Mouse (Mus musculus) limb, embryonic 14.5 days (tissue): ENCODE measurements around the gene Fa2h. TPM values are rescaled to one million over a fixed set of nuclear protein-coding genes. Genes with fewer than 3 reads are reported as not detected.

ENCODE experiments used
- ATAC-seq: fragments of 200-750 bp; cut with Nextera tagmentation; 2 replicates; pipeline ENCODE4 v1.8.0; 2017; ENCODE audit warnings: low read depth, moderate number of reproducible peaks, moderate TSS enrichment; ENCODE audit not compliant: low FRiP score
- DNase-seq: peaks from one replicate; pipeline ENCODE4 v3.0.0-alpha.2; 2015; ENCODE audit warnings: low spot score
- H3K27ac ChIP-seq: fragments of 300-500 bp; sonication (generic); replicated peaks from 2 replicates; pipeline ENCODE4 v1.5.1; 2014; ENCODE audit warnings: low read depth, mild to moderate bottlenecking, low read length, moderate library complexity, mixed read lengths
- H3K27me3 ChIP-seq: fragments of 300-500 bp; sonication (generic); 2 replicates; pipeline ENCODE4 v1.6.1; 2014; ENCODE audit warnings: low read length, mixed read lengths; ENCODE audit not compliant: control insufficient read depth, insufficient read depth
- H3K36me3 ChIP-seq: fragments of 300-500 bp; sonication (generic); 2 replicates; pipeline ENCODE4 v1.6.1; 2014; ENCODE audit warnings: mild to moderate bottlenecking, low read length, moderate library complexity, mixed read lengths; ENCODE audit not compliant: control insufficient read depth, insufficient read depth
- H3K4me1 ChIP-seq: fragments of 300-500 bp; sonication (generic); 2 replicates; pipeline ENCODE4 v1.6.1; 2014; ENCODE audit warnings: antibody characterized with exemption, low read length, mixed read lengths; ENCODE audit not compliant: control insufficient read depth, insufficient read depth
- H3K4me2 ChIP-seq: fragments of 300-500 bp; sonication (generic); replicated peaks from 2 replicates; pipeline ENCODE4 v1.6.1; 2014; ENCODE audit warnings: low read depth, mild to moderate bottlenecking, low read length, moderate library complexity; ENCODE audit not compliant: severe bottlenecking
- H3K4me3 ChIP-seq: fragments of 300-500 bp; sonication (generic); replicated peaks from 2 replicates; pipeline ENCODE4 v1.5.1; 2014; ENCODE audit warnings: low read length
- H3K9ac ChIP-seq: fragments of 300-500 bp; sonication (generic); 2 replicates; pipeline ENCODE4 v1.6.1; 2014; ENCODE audit warnings: mild to moderate bottlenecking, low read depth, low read length, moderate library complexity; ENCODE audit not compliant: severe bottlenecking
- H3K9me3 ChIP-seq: fragments of 300-500 bp; sonication (generic); 2 replicates; pipeline ENCODE4 v1.6.1; 2016; ENCODE audit warnings: low read length; ENCODE audit not compliant: control insufficient read depth
- POLR2A ChIP-seq: fragments of 200-500 bp; IDR thresholded peaks from 2 replicates; pipeline ENCODE4 v1.8.0; 2012; ENCODE audit warnings: inconsistent platforms, mild to moderate bottlenecking, moderate library complexity, borderline replicate concordance; ENCODE audit not compliant: insufficient read depth, insufficient read length; ENCODE audit errors: extremely low read depth
- WGBS: fragments of 180-500 bp; shearing (Covaris S2); extraction: QIAGEN DNeasy Blood & Tissue Kit; methylation state at CpG from one replicate; pipeline ENCODE4 v1.1.7; 2014; 5-methylcytosine and 5-hydroxymethylcytosine counted together
- polyA plus RNA-seq, 2 experiments: library from polyadenylated mRNA; depleted of rRNA in 1 of 2; stranded (reverse) in 1 of 2; unstranded in 1 of 2; fragments of >200 nt; fragmentation: Nextera tagmentation in 1 of 2; extraction: Ambion mirVana in 1 of 2; gene quantifications; 2 replicates each; pipeline versions ENCODE4 v1.2.1 to v1.2.3; 2012 to 2014

Fa2h gene
- polyA plus RNA-seq, 2 experiments = not detected

- no peaks in the 10 kb centered on the region for H3K36me3 ChIP-seq
- no peaks in the 10 kb centered on the region for H3K9me3 ChIP-seq
- H3K4me3 ChIP-seq = no peak overlapping the region
- no peak overlapping the region for H3K9ac ChIP-seq
- H3K4me1 ChIP-seq = no peaks in the 10 kb centered on the region
- no peak for TF ChIP-seq POLR2A
- H3K27ac ChIP-seq = no peak overlapping the region
- ATAC-seq (no peak), DNase-seq (no peak)
- H3K4me2 ChIP-seq = no peak overlapping the region
- no peaks in the 10 kb centered on the region for H3K27me3 ChIP-seq
- WGBS = 75% methylated on average over 2 of the region's 2 CpGs
These were observed 29.0 kb upstream of the Fa2h start for GRCm38 (mm10) chr8:111422614-111423013.

DNA sequence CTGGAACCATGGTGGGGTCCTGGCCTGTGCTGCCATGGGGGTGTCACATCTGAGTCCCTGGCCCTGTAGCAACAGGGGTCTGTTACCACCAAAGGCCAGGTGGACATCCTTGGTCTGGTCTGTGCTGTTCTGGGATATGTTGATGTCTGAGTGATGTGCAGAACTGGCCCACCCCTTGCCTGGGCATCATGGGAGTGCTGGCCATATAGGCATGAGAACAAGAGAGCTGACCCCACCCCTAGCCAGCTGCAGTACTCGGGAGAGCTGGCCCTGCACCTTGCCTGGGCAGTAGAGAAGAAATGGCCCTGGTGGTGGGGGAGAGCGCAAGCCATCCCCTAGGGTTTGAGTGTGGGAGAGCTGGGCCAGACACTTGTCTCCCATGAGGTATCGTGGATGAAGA, 25.5 kb upstream of the Fa2h start:
- Histone ChIP-seq H3K9me3 (no peaks in the 10 kb centered on the region), H3K4me2 (no peak overlapping the region), H3K4me1 (no peaks in the 10 kb centered on the region), H3K27ac (no peak overlapping the region), H3K36me3 (no peaks in the 10 kb centered on the region), H3K27me3 (no peaks in the 10 kb centered on the region), H3K9ac (no peak overlapping the region), H3K4me3 (no peak overlapping the region)
- no peak for DNase-seq
- ATAC-seq = no peak
- no peak for TF ChIP-seq POLR2A
- WGBS = 84% methylated on average over 3 of the region's 3 CpGs

- no peak overlapping the region for H3K27ac ChIP-seq
- no peaks in the 10 kb centered on the region for H3K9me3 ChIP-seq
- WGBS = 31% methylated on average over 9 of the region's 9 CpGs
- no peak overlapping the region for H3K9ac ChIP-seq
- TF ChIP-seq POLR2A = no peak
- no peaks in the 10 kb centered on the region for H3K4me1 ChIP-seq
- H3K4me3 ChIP-seq = no peak overlapping the region
- no peak for ATAC-seq
- H3K4me2 ChIP-seq = no peak overlapping the region
- no peak for DNase-seq
- H3K27me3 ChIP-seq = no peaks in the 10 kb centered on the region
- H3K36me3 ChIP-seq = no peaks in the 10 kb centered on the region
These were observed 25.0 kb upstream of the Fa2h start for GRCm38 (mm10) chr8:111418601-111419000.

DNA sequence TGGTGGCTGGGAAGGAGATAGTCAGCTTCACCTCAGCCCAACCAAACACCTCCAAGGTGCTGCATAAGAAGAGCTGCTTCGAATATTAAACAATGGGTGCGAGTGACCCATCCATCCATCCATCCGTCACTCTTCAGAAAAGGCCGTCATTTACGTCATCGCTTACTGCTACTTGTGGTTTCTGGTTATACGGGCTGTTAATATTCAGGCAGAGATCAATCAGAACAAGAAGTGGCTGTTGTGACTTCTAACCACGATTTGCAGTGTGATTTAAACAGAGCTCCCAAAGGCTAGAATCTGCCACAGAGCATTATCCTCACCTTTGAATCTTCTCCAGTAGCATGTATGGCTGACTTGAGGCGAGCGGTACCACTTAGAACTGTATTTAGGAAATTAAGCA, 23.6 kb upstream of the Fa2h start:
- H3K4me1 ChIP-seq = no peaks in the 10 kb centered on the region
- no peaks in the 10 kb centered on the region for H3K36me3 ChIP-seq
- WGBS = 82% methylated on average over 10 of the region's 10 CpGs
- ATAC-seq (no peak), DNase-seq (no peak)
- H3K9me3 ChIP-seq = no peaks in the 10 kb centered on the region
- H3K27ac ChIP-seq = no peak overlapping the region
- H3K9ac ChIP-seq = no peak overlapping the region
- H3K27me3 ChIP-seq = no peaks in the 10 kb centered on the region
- TF ChIP-seq POLR2A = no peak
- H3K4me2 ChIP-seq = no peak overlapping the region
- H3K4me3 ChIP-seq = no peak overlapping the region

GRCm38 (mm10) chr8:111403391-111403790, 9.8 kb upstream of the Fa2h start:
- H3K9me3 ChIP-seq = no peaks in the 10 kb centered on the region
- no peak for TF ChIP-seq POLR2A
- no peak overlapping the region for H3K4me2 ChIP-seq
- ATAC-seq (no peak), DNase-seq (no peak)
- 50% methylated on average over 4 of the region's 4 CpGs for WGBS
- H3K27ac ChIP-seq = no peak overlapping the region
- H3K4me1 ChIP-seq = no peaks in the 10 kb centered on the region
- no peak overlapping the region for H3K9ac ChIP-seq
- no peak overlapping the region for H3K4me3 ChIP-seq
- no peaks in the 10 kb centered on the region for H3K36me3 ChIP-seq
- no peaks in the 10 kb centered on the region for H3K27me3 ChIP-seq

- 22% methylated on average over 3 of the region's 3 CpGs for WGBS
- Histone ChIP-seq H3K4me1 (peaks cover 4% of the 10 kb centered on the region; the same call in 1 of the 2 replicates), H3K4me2 (no peak overlapping the region), H3K9ac (no peak overlapping the region), H3K36me3 (no peaks in the 10 kb centered on the region), H3K4me3 (no peak overlapping the region), H3K27ac (no peak overlapping the region), H3K27me3 (peaks cover 51% of the 10 kb centered on the region), H3K9me3 (no peaks in the 10 kb centered on the region)
- no peak for DNase-seq
- TF ChIP-seq POLR2A = no peak
- ATAC-seq = no peak
These were observed 2.4 kb downstream of the Fa2h start for GRCm38 (mm10) chr8:111391268-111391667.
